Mouse (Mus musculus) bone marrow, adult 2 months (tissue): ENCODE data around the gene Plekho1.

Experiments used
- CTCF ChIP-seq: fragments of 200-500 bp; IDR thresholded peaks from 2 replicates; pipeline ENCODE4 v1.5.1; 2011; ENCODE audit warnings: low read length, control low read depth; ENCODE audit not compliant: control insufficient read depth, insufficient read depth
- POLR2A ChIP-seq: fragments of 200-500 bp; IDR thresholded peaks from 2 replicates; pipeline ENCODE4 v1.6.1; 2011; ENCODE audit warnings: low read depth, mild to moderate bottlenecking, control low read depth, low read length, borderline replicate concordance; ENCODE audit not compliant: control insufficient read depth

- TF ChIP-seq CTCF = no peak
- TF ChIP-seq POLR2A = no peak
Observed at GRCm38 (mm10) chr3:96040663-96041006, 44.8 kb upstream of the Plekho1 start.
